Mouse (Mus musculus) gastrocnemius, postnatal 25 days (tissue): ENCODE measurements around the gene Ankrd13b. TPM values are rescaled to one million over a fixed set of nuclear protein-coding genes. Genes with fewer than 3 reads are reported as not detected.
A peak's percentile ranks its signal among the peaks of the same experiment; 100 is the strongest.

Experiments used
- DNase-seq: peaks from one replicate; pipeline ENCODE4 v3.0.0; 2022
- total RNA-seq, 2 experiments: library from RNA; stranded (reverse); gene quantifications; 1 replicate in 1 of 2; 2 replicates in 1 of 2; pipeline ENCODE4 v1.2.3; 2021

The Ankrd13b gene
- total RNA-seq, 2 experiments from 2014 or later: 7.4 to 7.8 TPM

DNA sequence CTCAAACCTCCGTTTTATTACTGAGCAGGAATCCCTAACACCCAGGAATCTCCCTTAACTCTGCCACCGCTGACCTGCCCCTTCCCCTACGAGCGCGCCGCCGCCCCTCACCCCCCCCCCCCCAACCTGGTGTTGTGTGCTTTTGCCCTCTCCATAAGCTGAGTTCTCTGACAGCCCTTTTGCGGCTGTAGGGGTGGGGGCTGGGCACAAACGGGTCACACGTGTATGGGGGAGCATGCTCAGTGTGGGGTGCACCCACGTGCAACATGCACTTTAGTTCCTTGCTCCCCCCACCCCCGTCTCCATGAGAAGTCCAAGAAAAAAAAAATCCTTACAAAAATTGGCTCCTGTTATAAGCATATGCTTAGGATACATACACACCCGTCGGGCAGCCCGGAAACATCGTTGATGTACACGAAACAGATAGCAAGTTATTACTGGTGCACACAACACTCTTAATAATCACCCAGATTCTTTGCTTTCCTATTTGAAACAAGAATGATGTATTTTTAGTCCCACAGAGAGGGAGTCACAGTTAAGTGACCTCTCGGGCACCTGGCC is 2.9 kb upstream of the Ankrd13b start:
- DNase-seq: peak; percentile 34

DNA sequence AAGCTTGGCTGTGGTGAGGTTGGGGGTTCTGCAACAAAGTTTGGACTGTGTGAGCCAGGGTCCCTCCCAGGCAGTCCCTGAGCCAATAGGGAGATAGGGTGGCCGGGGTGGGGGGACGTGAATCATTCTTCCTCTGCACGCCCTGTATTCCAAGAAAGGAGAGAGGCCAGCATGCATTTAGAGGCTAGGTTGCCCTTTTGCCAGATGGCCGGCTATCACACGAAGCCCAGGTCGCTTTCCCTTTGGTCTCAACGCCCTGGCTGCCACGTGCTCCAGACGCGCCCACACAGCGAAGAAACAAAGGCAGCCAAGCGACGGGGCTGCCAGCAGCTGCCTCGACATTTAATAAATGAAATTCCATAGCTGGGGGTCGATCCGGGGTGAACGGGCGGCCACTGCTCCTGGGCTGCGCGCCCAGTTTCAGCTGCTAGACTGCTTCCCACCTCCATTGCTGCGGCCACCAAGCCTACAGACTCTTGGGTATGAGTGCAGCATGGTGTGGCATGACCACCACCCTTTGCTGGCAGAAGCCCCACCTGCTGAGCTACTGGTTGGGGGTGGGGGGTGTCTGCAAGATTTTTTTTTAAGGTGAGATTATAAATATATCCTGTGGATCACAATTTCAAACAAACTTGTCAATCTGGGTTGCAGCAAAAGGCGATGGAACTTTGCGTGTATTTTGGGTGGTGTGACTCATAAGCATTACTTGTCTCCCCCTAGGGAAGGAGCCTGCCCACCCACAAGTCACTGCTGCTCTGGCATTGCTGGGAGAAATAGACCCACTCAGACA is 2.2 kb upstream of the Ankrd13b start:
- peak; percentile 75 for DNase-seq

DNA sequence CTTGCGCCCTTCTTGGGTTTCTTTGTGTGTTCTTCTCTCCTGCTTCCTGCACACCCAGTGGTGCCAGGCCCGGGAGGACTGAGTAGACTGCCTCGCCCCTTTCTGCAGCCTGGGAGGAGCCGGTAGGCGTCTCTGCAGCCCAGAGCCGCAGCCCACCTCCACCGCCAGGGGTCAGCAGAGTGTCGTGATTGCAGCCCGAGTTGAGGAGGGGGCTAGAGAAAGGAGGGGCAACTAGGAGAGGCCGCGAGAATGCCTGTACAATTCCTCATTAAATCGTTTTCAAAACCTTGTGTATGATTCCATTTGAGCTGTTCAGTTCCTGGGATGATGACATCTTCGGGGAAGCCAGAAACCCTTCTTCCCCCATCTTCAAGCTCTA is 1.6 kb upstream of the Ankrd13b start:
- peak; percentile 85 for DNase-seq

DNA sequence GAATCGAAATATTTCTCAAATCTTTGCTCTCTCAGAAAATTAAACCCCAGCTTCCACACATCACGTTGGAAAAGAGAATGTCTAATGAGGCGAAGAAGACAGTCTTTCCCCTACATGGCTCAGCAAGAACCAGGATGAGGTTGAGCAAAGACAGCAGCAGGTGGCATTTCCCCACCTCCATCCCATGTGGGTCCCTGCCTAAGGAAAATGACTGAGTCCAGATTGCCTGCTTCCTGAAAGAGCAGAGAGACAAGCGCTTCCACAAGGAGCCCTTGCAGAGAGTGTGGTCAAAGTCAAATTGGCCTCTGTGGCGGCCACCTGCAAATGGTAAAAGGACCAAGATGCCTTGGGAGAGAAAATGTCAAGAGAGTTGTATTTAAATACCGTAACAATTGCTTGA is 973 bp upstream of the Ankrd13b start:
- DNase-seq: peak; percentile 6

DNA sequence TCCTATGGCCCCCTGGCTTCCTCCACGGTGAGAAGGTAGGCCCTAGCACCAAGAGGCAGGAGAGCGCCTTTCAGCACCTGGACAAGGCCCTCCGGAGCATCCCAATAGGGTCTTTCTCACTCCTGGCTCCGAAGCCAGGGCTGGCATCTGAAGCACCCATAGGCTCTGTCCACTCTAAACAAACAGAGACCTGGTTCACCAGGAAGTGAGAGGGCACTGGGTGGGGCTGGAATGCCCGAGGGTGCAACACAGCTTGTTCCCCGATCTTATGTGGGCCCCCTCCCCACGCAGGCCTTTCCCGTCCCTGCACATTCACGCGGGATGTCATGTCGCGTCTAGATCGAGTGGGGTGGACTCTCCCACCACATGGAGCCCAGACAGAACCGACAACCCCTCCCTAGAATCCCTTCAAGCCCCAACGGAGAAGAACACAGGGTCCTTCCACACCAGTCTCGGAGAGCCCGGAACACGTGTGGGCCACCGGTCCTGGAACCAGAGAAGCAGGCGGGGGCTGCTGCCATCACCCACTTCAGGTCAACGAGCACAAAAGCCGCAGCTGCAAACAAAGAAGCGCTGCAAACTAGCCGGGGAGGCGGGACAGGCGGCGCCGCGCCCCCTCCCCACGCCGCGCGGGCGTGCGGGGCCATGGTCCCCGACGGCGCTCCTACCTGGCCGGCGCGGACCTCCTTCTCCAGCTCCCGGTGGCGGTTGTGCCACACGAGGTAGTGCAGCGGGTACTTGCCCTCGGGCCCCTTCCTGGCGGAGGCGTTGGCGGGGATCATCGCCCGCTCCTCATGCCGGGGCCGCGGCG is 502 bp downstream of the Ankrd13b start:
- DNase-seq: peak; percentile 16

DNA sequence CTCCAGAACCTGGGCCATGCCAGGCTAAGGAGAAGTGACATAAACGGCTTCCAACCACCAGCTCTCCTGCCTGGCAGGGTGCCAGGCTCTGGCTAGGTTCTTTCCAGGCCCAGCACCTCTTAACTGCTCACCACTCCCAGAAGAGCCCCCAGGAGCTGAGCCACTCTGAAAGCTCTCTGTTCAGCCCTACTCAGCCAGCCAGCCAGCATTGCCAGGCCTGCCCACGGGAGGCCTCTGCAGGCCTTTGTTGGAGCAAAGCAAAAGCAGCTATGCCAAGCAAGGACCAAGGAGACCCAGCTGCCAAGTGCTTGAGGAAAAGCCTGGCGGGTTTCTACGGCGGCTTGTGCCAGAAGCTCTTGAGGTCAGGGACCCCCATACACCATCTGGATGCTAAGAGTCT is 2.7 kb downstream of the Ankrd13b start:
- DNase-seq: peak; percentile 7

DNA sequence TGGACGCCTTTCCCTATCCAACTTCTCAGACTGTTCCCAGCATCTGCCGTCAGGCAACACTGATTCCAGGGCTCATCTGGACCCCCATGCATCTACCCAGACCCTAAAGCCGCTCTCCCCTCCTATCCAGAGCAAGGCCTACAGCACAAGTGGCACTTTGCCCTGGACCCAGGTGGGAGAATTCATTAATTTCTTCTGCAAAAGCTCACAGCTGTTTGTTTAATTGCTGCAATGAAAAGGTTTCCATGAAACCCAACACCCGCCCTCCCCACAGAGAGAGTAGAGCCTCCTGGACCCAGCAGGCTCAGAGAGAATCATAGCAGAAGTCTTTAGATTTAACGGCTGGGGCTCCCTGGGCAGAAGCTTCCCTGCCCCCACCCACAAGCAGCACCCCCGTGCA is 4.2 kb downstream of the Ankrd13b start:
- DNase-seq: no peak

DNA sequence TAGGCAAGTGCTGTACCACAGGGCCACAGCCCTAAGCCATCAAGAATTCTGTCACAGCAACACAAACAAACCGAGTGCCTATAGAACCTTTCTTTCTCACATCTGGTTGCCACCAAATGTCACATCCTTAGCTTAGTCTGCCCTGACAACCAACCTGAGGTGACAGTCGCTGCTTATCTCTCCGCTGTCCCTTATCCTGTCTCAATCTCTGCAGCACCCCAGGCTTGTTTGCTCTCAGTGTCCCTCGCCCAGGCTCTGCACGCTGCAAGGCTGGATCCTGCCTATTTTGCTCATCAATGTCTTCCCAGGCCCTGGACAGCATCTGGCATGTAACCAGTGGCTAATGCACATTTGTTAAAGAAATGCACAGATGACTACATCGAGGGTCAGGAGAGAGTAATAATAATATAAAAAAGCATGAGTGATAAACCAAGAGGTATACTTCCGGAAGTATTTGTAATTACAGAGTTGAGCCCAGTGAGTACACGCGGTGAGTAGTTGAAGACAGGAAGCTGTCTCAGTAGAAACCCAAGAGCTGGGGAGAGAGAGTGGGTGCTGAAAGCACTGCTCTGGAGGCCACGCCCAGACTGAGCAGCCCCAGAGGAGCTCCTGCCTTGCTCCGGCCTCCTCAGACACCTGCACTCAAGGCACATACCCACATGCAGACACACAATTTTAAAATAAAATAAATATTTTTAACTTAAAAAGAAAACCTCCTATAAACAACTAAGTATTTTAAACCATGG is 5.8 kb downstream of the Ankrd13b start:
- no peak for DNase-seq

DNA sequence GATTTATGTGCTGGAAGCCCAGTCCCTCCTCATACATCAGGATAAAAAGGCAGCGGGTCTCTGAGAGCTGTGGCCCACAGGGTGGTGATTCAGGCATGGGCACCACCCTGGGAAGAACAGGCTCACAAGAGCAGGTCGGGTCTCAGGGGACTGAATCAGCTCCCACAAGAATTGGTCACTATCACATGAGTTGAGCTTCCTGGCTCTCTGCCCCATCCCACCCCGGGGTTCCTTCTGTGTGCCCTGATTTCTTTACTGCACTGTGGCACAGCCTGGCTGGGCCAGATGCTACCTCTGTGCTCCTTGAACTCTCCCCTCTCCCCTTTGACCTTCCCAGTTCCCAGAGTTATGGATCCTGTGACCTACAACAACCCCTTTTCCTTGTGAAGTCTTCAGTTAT is 6.4 kb downstream of the Ankrd13b start:
- no peak for DNase-seq

DNA sequence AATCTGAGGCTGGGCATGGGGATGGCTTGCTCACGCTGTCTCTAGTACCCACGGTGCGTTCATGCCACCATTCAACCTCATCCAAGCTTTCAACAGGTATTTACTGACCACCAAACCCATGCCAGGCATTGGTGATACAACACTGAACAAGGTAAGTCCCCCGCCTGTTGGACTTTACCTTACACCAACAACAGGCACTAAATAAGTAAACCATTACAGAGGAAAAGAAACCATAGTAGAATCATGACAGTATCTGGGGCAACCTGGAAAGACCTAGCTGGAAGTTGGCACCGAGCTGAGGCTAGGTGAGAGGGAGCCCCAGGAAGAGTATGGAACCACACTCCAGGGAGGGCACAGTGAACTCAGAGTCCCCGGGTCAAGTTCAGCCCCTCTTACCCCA is 12.6 kb downstream of the Ankrd13b start:
- no peak for DNase-seq

DNA sequence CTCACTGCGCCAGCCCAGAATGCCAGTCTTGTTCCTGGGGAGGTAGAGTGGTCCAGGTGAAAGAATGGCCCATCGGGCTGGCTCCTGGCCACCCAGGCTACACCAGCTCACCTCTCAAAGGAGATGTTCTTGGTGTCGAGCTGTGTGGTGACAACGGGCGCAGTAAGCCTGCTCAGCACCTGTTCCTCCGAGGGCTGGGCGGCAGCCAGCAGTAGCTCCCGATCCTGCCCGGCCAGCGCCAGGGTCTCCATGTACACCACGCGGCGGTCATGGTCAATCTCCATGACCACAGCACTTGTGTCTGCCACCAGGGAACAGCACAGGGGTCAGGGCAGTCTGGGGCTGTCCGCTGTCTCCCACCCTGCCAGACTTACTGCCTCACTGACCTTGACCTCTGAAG is 13.3 kb downstream of the Ankrd13b start:
- no peak for DNase-seq

DNA sequence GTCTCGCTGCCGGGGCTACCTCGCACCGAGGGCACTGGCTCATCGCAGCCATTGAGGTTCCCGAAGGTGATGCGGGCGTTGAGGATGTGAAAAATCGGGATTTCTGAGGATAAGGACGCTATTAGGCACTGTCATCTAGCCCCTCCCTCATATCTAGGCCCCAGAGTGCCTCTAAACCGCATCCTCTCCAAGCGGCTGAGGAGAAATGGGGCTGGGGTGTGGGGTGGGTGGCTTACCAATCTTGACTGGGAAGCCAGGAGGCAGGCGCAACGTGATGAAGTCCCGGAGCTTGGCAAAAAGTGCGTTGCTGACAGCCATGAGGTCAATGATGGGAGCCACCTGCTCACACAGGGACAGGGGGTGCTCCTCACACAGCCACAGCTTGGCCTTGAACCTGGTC is 16.7 kb downstream of the Ankrd13b start:
- no peak for DNase-seq

DNA sequence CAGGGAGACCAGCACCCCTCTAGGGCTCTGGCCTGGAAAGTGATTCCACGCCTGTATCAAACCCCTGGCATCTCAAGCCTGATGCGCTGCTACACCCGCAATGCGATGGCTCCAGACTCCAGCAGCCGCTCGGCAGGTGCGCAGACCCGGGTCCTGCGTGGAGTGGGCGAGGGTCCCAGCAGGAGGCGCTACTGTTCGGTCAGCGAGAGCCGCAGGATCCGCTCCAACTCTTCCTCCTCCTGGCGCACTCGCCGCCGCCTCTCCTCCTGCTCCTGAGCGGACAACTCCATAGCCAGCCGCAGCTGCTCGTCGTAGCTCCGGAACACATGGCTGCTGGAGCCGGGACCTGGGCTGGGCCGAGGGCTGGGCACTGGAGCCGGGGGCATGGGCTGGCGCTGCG is 18.1 kb downstream of the Ankrd13b start:
- no peak for DNase-seq

DNA sequence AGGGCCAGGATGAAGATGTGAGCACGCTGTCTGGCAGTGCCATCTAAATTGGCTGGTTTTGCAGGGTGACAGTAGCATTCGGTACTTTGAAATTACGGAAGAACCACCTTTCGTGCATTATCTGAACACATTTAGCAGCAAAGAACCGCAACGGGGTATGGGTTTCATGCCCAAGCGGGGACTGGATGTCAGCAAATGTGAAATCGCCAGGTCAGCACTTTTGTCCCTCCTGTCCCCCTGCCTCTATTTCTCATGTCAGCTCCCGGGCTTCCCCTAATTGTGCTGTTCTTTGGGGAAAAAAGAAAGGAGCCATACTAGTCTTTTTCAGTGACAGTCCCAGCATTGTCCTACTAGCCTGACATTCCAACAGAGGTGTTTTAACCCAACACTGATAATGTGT is 21.1 kb downstream of the Ankrd13b start:
- DNase-seq: no peak

DNA sequence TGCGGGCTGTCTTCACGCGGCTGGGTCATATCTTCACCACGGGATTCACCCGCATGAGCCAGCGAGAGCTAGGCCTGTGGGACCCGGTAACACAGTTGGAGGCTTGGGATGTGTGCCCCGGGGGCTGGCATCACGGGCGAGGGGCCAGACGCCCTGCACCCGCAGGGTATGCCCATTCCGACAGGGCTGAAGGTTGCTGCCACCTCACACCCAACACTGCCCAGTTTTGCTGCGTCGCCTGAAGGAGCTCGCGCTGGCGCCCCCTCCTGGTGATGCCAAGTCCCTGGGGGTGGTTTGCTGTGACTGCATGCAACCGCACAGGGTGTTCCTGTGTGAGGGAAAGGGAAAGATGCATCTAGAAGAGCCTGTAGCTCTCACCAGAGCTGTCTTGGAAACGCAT is 21.7 kb downstream of the Ankrd13b start:
- DNase-seq: peak; percentile 60

DNA sequence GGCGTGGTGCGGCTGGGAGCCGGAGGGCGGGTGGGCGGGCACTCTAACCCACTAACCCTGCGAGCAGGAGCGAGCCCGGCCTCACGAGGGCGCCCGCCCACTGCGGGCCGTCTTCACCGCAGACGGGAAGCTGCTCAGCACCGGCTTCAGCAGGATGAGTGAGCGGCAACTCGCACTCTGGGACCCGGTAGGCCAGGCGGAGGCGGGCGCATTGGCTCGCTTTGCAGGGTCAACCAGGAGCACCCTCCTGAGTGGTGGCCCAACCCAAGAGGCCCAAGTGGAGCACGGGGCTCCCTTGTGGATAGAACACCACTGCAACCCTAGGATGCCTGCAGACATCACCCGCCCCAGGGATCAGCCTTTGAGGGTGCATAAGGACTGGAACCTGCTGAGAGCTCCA is 22.3 kb downstream of the Ankrd13b start:
- DNase-seq: peak; percentile 73

DNA sequence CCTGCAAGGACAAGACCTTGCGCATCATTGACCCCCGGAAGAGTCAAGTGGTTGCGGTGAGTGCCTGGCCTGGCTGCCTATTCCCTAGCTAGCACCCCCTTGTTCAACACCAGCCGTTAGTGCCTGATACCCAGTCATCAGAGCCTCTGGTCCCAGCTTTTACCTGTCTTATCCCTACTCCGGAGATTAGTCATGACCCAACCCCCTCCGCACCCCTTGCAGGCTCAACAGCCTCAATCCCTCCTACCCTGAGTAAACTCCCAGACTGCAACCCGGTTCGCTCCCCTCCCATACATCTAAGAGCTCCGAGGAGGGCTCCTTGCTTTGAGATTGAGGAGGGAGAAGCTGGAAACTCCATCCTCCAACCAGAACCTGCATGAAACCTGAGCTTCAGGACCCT is 22.9 kb downstream of the Ankrd13b start:
- no peak for DNase-seq

DNA sequence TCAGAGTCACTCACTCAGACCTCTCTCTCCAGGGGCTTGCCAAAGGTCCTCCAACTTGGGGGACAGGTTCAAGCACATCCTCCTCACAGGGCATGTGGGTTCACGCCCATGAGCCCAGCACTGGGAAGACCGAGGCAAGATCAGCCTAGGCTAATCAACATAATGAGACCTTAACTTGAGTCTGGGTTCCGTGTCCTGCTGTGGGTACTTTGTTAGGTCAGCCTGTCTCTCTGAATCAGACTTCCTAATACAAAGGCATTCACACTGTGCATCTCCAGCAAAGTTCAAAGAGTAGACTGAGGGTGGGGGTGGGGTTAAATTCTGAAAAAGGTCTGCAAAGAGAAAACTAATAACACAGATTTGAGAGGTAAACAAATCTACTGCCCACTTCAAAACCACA is 24.4 kb downstream of the Ankrd13b start:
- no peak for DNase-seq

DNA sequence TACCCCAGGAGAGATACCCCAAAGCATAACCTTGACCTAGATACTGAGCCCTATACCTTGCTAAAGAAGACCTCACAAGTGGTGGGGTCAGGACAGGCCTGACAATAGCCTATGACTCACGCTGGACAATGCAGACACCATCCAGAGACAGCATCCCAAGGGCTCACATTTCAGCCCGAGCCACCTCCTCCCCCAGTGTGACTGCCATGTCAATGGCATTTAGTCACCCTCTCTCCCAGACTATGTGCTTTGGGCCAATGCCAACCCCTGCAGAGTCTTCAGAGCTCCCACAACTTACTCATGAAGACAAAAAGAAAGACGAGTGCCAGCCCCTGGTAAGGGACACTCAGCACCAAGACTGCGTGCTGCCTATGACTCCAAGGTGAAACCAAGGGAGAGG is 24.8 kb downstream of the Ankrd13b start:
- DNase-seq: no peak

DNA sequence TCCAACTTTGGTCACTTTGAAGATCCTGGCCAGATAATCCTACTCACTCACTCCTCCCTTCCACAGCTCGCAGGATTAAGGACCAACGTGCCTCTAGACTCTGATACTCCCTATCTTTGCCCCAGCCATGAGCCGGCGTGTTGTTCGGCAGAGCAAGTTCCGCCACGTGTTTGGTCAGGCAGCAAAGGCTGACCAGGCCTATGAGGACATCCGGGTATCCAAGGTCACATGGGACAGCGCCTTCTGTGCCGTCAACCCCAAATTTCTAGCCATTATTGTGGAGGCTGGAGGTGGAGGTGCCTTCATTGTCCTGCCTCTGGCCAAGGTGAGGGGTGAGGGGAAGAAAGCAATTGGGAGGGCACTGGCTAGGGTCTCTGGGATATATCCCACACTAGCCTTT is 25.7 kb downstream of the Ankrd13b start:
- DNase-seq: no peak

DNA sequence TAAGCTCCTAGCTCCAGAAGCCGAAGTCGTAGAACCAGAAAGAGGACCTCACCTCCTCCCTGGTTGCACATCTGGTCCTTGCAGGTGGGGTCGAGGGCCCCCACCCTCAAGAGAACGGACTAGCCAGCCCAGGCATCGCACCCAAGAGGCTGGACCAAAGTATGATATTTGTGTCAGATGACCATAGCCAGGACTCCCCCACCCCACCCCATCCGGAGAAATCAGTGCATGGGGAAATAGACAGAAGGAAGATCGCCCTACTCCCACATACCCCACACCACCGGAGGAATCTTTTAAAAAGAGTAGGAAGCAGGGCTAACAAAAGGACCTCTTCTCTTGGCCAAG is 26.4 kb downstream of the Ankrd13b start:
- DNase-seq: no peak

DNA sequence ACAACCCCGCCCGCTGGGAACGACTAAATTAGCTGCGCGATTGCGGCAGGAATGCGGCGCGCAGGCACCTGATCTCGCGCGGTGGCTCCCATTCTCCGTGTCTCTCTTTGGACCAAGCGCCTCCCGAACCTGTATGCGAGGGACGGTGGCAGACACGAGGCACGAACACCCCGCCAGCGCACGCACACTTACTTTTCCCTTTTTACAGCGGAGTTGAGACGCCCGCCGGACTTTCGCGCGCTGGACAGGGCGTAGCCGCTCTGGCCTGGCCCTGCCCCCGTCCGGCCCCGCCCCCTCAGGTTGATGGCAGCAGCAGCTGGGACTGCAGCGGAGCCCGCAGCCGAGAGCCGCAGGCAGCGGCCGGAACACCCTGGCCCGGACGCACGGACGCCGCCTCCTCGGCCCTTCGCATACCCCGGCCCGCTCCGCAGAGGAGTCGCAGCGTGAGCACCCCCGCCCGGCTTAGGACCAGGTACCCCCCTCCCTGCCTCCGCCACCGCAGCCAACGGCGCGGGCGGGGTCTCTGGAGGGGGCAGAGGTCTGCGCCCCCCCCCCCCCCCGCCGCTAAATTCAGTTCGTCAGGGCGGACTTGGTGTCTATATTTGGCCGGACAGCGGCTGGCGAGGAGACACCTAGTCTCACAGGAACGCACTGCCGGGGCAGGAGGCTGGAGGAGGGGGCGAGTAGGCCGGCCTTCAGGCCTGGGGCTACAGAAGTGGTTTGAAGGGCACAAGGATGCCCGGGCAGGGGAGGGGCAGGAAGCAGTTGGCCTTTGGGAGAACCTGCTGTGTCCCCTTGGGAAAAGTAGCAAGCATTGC is 27.0 kb downstream of the Ankrd13b start, which contains the start of gene Coro6:
TSS of gene Coro6 (plus strand) at position 129 of the 818 bp plus-strand sequence.
- DNase-seq: peak; percentile 89
